Mouse (Mus musculus) A20 (cell line): ENCODE results near the gene Bgn.

Experiments
- DNase-seq: peaks from one replicate; pipeline ENCODE4 v3.0.0-alpha.2; 2011; ENCODE audit warnings: low read depth, low spot score

Gene Bgn

DNA sequence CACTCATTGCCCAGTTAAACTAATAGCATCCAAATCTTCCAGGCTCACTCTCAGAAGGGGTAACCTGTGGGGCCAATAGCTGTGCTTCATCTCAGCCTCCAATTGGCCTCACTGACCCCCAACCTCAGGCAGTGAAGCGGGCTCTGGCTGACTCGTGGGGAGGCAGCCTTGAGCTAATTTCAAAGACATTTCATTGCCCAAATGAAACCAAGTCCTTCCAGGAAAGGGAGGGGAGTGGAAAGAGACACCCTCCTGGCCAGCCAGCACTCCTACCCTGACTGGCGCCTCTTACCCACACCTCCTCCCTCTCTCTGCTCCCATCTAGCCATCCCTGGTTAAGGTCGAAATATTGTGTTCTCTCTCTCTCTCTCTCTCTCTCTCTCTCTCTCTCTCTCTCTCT is 6.8 kb downstream of the Bgn start:
- no peak for DNase-seq

DNA sequence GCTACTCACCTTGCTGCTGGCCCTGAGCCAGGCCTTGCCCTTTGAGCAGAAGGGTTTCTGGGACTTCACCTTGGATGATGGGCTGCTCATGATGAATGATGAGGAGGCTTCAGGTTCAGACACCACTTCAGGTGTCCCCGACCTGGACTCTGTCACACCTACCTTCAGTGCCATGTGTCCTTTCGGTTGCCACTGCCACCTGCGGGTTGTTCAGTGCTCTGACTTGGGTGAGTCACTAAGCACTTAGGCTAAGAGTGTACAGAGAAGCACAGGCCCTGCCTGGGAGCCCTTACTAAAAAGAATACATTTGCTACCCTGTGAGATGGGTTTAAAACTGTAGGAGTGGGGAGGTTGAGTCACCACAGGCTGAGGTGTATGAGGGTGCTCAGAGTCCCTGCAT is 7.4 kb downstream of the Bgn start:
- no peak for DNase-seq

DNA sequence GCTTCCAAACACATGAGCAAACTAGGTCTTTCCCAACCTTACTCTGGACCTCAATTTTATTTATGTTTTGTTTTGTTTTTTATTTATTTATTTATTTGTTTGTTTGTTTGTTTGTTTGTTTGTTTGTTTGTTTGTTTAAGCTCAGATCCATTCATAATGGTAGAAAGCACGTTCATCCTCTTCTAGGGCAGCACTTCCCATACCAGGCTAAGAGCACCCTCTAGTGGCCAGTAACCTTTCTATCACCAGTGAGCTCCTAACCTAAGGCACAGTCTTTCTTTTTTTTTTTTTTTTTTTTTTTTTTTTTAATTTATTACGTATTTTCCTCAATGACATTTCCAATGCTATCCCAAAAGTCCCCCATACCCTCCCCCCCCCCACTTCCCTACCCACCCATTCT is 10.2 kb downstream of the Bgn start:
- peak; percentile 52 for DNase-seq

DNA sequence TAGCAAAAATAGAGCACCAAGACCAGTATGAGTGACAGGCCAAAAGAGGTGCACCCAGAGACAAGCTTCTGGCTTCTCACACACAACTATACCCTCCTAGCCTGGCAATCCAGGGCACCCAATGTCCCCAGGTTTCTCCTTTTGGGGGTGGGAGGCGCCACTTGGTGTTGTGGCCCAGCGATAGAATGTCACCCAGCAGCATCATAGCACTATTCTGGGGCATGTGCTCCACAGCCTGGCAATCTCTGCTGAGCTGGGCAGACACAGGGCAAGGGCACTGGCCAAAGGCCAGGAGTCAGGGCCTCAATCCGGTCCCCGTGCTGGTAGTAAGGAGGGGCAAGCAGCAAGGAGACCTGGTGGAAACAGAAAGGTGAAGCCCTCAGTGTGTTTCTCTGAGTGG is 13.3 kb downstream of the Bgn start:
- DNase-seq: no peak

DNA sequence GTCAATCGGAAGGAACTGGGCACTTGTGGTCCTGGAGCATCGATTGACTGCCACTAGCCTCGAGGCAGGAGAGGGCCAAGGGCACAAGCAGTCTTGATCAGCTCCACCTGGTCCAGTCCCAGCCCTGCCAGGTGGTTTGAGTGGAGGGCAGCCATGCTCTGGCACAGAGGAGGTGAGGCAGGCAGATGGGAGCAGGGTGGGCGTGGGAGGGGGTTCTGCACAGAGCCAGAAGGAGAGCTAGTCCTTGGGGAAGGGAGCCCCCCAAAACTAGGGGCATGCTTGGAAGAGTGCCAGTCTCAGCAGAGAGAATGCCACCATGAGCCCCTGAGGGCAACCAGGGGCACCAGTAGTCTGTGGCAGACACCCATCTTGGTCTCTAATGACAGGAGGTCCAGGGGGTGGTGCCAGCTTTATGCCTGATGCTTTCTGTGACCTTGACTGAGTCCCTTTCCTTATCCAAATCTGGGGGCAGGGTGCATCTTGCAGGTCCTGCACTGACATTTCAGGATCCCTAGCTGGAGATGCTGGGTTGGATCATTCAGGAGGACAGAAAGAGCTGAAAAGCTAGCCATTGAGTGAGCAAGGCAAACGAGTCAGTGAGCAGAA is 21.8 kb downstream of the Bgn start:
- DNase-seq: no peak

DNA sequence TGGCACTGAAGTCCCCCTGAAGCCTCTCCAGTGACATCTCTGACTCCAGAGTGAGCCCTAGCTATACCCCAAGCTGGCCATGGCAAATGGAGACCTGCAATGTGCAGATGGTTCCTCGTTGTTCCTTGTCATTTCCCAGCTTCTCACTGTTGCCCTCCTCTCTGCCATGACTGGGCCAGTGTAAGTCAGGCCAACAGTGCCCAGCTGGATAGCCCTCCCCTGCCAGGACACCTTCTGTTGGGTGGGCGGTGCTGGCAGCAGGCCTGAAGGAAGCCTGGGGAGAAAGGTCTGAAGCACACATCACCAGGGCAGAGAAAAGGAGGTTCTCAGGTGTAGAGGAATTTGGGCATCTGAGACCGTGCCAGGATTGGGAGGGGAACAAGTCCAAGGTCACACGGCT is 23.2 kb downstream of the Bgn start:
- DNase-seq: no peak

DNA sequence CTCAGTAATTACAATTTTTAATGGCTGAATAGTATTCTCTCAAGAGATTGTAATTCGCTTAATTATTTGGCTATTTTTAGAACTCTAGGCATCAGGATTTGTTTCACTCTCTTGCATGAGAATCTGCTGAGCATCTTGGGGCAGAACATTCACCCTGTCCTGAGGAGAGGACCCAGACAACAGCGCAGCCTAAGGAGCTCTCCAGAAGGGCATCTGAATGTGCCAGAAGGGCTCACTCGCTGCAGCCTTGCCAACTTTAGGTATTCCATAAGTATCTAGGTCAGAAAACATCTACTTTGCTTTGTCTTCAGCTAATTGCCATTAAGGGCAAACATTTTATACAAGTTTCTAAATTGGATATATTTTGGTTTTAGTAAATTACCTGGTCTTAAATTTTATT is 25.8 kb downstream of the Bgn start:
- no peak for DNase-seq

DNA sequence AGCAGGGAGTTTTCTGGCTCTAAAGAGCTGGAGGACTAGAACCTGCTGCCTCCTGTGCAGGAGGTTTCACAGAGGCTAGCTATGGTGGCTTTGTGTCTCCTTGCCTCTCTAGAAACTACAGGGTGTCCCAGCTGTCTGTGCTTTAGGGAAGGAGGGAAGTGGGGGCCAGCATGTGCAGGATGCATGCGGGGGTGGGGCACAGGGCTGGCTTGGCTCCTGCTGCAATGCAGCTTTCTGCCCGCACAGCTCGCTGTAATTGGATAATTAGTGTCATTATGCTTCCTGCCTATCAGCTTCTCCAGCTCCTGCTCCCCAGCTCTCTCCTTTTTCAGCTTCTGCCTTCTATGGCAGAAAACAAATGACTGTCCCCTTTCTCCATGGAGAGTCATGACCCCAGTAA is 29.5 kb downstream of the Bgn start:
- DNase-seq: no peak

DNA sequence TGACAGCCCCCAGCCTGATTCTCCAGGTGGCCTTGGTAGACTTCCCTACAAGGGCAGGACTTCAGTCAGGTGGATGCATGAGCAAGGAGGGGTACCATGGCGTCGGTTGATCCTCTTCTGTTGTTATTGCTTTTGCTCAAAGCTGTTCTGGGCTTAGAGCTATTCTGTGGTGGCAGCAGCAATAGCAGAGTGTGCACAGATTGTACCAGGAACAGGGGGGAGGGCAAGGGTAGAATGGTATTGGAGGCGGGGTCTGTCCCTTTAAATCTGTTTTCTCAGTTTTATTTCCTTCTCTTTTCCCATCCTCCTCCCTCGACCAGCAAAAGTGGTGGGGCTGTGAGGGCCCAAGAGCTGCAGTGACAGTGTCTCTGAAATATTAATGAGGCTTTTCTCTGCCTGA is 33.2 kb downstream of the Bgn start:
- DNase-seq: no peak

DNA sequence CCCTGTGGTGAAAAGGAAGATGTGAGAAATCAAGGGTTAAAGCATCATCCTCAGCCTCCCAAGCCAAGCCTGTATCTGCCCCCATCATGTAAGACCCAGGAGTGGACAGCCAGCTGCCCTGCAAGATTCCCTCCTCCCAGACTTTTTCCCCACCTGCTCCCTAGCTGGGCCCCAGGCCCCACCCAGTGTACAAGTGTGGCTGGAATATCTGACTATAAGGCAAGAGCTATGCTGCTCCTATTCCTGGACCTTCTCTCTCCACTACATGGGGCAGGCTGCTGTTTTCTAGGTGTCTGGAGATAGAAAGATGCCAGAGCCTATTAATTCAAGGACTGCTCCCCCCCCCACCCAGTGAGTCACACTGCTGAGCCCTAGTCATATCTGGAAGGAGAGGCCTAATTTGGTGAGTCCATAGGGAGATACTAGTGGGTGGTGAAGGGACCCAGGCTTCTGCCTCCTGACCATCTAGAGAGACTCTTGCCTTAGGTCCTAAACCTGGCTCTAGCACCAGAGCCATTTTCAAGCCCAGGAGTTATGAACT is 33.7 kb downstream of the Bgn start:
- DNase-seq: no peak

DNA sequence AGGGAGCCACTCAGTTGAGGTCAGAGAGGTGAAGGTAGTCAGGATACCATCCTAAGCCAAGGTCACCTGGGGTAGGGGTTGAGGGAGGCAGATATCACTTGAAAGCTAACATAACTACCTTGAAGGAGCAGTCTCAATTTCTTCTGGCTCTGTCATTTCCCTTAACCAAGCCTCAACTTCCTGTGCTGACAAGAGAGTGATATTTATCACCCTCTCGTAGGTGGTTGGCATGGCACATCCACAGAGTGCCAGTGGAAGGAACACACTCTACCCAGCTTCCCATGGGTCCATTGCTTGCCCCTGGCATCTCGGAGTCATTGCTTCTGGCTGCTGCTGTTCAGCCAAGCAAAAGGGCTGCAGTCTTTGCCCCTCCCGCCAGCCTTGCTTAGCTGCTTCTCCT is 37.3 kb downstream of the Bgn start:
- DNase-seq: no peak

DNA sequence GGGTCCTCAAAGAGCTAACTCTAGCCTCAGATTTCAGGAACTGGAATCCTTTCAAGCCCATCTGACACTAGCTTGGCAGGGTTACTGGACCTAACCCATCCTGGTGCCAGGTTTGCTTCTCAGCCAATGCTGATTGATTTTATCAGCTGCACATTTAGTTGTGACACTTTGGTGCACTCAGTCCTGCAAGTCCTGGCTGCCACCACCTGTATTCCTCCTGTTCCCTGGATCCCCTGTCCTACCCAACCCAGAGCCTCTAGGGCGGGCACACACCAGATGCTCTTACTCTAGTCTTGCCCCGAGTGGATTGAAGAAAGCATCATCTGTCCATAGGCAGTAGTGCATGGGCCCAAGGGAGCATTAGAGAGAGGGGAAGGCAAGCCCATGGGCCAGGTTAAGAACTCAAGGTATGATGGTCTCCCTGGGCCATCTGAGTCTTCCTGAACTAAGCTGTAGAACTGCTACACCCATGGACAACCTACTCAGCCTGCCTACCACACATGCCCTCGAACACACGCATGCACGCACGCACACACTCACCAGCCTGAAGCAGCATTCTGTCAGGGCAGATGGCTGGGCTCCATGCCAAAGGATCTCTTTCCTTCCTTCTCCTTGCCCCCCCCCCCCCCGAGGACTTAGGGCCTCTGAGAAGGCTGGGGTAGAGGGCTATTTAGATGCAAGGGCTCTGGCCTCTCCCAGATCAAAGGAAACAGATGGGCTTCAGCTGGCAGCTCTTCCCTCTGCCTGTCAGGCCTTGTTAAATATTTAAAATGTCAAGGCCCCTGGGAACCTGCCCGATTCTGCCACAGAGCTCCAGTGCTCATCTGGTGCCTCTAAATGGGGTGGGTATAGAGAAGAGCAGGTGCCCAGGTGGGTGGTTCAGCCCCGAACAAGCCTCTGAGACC is 41.2 kb downstream of the Bgn start:
- no peak for DNase-seq

DNA sequence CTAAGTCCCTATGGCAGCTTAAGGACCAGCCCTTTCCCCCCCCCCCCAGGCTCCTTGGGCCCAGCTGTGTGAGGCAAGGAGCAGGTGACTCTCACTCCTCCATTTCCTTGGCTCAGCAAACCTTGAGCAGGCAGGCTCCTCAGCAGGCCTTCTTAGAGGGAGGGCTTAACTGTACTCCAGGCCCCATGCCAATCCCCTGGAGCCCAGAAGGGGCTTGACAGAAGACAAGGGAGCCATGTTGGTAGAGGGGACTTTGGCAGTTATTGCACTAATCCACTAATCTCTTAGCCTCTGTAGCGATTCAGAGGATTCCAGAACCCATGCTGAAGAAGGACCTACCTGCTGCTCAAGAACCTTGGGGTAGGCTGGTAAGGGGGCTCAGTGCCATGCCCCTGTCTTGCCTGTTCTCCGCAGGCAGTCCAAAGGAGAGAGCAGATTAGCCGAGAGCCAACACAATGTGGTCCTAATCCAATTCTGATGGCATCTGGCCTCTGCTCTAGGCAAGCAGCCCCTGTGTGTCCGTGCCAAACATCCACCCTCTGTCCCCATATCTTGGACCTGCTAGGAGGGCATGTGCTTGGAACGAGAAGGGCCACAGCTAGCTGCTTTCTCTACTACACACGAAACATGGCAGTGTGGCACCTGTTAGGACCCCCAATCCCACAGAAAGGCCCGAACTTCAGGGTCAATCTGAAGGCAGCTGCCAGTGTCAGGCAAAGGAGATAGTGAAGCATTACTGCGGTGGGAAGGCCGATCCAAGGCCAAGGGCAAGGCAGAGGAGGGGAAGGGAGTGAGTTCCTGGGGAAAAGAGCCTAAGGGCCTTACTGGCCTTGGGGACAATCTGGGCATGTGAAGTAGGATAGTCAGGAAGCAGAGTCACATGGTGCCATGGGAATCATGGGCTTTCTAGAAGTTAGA is 42.1 kb downstream of the Bgn start:
- DNase-seq: no peak

DNA sequence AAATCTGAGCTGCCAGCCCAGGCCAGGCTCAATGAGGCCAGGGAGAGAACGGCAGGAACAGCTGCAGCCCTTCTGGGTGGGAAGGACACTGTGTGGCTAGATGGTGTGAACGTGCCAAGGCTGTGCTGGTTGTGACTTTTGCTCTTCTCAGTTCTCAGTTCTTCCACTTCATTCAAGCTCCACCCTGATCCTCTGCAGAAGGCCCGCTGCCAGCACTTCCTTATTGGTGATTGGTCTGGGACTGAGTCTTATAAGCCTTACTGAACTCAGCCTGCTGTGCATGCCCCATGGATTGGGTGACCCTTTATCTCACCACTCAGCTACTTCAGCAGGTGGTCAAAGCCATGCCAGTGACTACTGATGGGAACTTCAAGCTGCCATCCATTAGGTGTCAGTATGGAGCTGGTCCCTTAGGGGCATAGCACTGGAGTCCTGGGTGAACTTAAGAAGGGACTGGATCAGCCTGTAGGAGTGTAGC is 43.0 kb downstream of the Bgn start:
- DNase-seq: peak; percentile 25

DNA sequence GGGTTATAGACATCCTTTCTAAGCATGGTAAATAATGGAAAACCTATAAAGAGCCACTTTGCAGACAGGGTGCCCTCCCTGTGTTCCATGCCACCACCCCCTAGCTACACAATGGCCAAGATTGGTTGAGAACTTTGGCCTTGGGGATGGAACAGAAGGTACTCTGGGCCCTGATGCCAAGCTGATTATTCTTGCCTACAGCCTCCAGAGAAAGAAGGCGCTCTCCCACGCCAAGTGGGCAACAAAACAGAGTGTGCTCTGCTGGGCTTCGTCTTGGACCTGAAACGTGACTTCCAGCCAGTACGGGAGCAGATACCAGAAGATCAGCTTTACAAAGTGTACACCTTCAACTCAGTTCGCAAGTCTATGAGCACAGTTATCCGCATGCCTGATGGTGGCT is 54.5 kb downstream of the Bgn start:
- no peak for DNase-seq

DNA sequence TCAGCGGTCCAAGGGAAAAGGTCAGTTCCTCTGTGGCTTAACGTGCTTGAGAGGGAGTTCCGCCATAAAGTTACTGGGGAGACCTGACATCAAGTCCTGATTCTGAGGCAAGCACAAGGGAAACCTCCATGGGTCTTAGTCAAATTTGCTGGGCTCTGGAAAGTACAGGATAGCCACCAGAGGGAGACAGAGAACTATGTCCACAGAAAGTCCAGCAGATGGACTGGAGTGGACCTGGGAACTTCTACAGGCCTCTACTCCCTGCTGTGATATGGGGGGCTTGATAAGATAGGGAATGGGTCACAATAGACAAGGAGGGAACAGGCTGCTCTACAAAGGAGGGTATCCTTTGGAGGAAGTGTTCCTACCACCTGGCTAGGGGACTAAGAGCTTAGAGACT is 59.9 kb downstream of the Bgn start:
- no peak for DNase-seq
